Mouse (Mus musculus): Measurements from ENCODE around the gene Tprgl. TPM values are rescaled to one million over a fixed set of nuclear protein-coding genes. Genes with fewer than 3 reads are reported as not detected.

Gene Tprgl
- polyA plus RNA-seq, 1 experiment from 2014 or later, result 151 TPM

DNA sequence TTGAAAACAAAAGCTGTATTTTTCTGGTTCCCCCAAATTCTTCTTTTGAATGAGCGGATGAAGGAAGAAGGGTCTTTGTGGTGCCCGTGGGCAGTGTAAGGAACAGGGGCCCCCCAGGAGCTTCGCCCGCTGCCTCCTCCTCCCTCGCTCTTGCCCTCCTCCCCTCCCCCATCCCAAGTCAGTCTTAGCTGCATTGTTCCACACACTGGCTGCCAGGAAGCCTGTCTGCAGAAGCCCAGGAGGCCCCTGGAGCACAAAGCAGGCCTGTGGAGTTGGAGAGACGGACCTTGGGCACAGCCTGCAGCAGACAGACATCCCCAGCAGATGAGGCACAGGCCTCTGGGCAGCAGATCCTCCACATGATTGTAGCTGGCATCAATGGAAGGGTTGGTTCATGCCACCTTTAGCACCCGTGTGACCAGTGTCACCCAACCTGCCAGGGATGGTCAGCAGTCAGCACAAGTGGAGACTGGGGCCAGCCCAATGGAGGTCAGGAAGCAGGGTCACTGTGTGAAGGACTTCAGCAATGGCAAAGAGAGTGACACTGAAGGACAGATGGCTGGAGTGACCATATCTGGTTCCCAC is 38.0 kb upstream of the Tprgl start:
- Histone ChIP-seq H3K4me2 (no peak overlapping the region), H3K4me3 (ENCODE audit: low read depth, low read length) (no peak overlapping the region), H3K27me3 (ENCODE audit: insufficient read depth, low read length) (no peaks in the 10 kb centered on the region), H3K9me3 (ENCODE audit: low read depth, low read length) (no peaks in the 10 kb centered on the region; the same call in 1 of the 2 replicates), H3K9ac (no peak overlapping the region), H3K4me1 (ENCODE audit: insufficient read depth) (no peaks in the 10 kb centered on the region), H3K36me3 (ENCODE audit: insufficient read depth) (no peaks in the 10 kb centered on the region), H3K27ac (ENCODE audit: low read depth) (no peak overlapping the region)
- TF ChIP-seq CTCF (IDR thresholded peaks at IDR 0.05; ENCODE audit: low read depth), result no peak
- DNase-seq (no peak), ATAC-seq (ENCODE audit: insufficient read depth) (no peak)
- WGBS, result 64% methylated on average over 7 of the region's 7 CpGs

DNA sequence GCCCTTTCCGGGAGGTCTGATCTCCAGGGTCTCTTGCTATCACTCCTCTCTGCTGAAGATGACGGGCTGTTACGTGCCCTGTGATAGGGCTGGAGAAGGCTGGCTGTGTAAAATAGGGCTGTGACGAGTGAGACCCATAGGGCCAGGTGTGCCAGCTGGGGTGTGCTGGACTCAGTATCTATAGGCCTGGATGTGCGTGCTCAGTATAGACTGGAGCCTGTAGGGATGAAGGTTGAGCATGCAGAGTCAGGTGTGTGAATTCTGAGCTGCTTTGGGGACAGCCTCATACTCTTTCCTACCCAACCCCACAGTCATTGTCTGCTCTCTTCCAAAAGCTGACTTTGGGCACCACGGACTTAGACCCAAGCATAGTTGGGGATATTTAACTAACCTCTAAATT is 37.5 kb upstream of the Tprgl start:
- Histone ChIP-seq H3K36me3 (ENCODE audit: insufficient read depth) (no peaks in the 10 kb centered on the region), H3K27ac (ENCODE audit: low read depth) (no peak overlapping the region), H3K4me1 (ENCODE audit: insufficient read depth) (no peaks in the 10 kb centered on the region), H3K27me3 (ENCODE audit: insufficient read depth, low read length) (no peaks in the 10 kb centered on the region), H3K9me3 (ENCODE audit: low read depth, low read length) (no peaks in the 10 kb centered on the region; the same call in 1 of the 2 replicates), H3K4me3 (ENCODE audit: low read depth, low read length) (no peak overlapping the region), H3K4me2 (no peak overlapping the region), H3K9ac (no peak overlapping the region)
- TF ChIP-seq CTCF (IDR thresholded peaks at IDR 0.05; ENCODE audit: low read depth), result no peak
- no peak for DNase-seq
- no peak for ATAC-seq (ENCODE audit: insufficient read depth)
- 60% methylated on average over 6 of the region's 6 CpGs for WGBS

DNA sequence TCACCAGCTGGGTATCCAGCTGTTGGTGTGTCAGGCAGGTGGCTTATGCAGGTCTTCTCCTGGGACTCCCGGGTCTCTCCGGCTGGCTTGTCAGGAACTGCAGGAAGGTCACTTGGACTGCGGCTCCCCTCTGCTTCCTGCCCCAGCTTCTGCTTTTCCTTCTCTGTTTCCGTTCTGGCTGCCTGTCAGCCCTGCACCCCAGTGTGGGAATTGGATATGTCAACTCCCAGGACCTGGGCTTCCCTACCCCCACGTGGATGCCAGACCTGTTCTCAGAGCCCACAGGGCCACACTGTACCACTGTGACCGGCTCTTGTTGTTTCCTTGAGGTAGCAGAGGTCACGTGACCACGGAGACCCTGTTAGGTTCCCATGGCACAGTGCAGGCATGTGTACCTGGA is 28.5 kb upstream of the Tprgl start:
- no peak; the same call in 1 of the 2 replicates for ATAC-seq (ENCODE audit: insufficient read depth)
- H3K9me3 ChIP-seq (ENCODE audit: low read depth, low read length), result no peaks in the 10 kb centered on the region
- no peak overlapping the region for H3K4me2 ChIP-seq
- no peak overlapping the region for H3K4me3 ChIP-seq (ENCODE audit: low read depth, low read length)
- DNase-seq, result peak; percentile 34
- WGBS, result 69% methylated on average over 8 of the region's 8 CpGs
- H3K9ac ChIP-seq, result no peak overlapping the region
- no peaks in the 10 kb centered on the region for H3K27me3 ChIP-seq (ENCODE audit: insufficient read depth, low read length)
- no peak for TF ChIP-seq CTCF (IDR thresholded peaks at IDR 0.05; ENCODE audit: low read depth)
- H3K36me3 ChIP-seq (ENCODE audit: insufficient read depth), result no peaks in the 10 kb centered on the region
- H3K27ac ChIP-seq (ENCODE audit: low read depth), result no peak overlapping the region
- H3K4me1 ChIP-seq (ENCODE audit: insufficient read depth), result no peaks in the 10 kb centered on the region

DNA sequence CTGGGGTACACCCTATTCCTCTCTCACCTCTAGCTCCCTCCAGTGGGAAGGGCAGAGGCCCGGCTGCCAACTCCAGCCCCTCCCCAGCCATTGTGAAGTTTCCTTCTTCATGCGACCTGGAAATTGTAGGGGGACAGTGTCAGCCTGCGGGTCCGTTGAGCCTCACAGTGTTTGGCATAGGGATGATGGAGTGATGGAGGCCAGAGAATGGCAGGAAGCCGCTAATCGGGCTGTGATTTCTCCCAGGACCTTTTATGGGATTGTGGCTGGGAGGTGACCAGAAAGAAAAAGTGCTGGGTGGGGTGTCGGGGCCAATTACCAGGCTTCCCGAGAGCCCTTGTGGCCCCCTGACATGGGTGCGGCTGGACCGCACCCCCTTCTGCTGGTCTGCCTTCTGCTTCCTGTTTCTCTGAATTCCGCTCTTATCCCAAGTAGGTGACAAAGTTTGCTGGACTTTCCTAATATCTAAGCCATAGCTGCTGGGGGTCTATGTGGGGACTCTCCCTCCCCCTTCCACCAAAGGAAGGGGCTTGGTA is 25.6 kb upstream of the Tprgl start:
- H3K4me1 ChIP-seq (ENCODE audit: insufficient read depth), result no peaks in the 10 kb centered on the region
- H3K27ac ChIP-seq (ENCODE audit: low read depth), result no peak overlapping the region
- H3K36me3 ChIP-seq (ENCODE audit: insufficient read depth), result no peaks in the 10 kb centered on the region
- no peak overlapping the region for H3K4me2 ChIP-seq
- no peaks in the 10 kb centered on the region for H3K9me3 ChIP-seq (ENCODE audit: low read depth, low read length)
- peak; percentile 28 for DNase-seq
- 57% methylated on average over 11 of the region's 11 CpGs for WGBS
- H3K27me3 ChIP-seq (ENCODE audit: insufficient read depth, low read length), result no peaks in the 10 kb centered on the region
- ATAC-seq (ENCODE audit: insufficient read depth), result no peak
- H3K9ac ChIP-seq, result no peak overlapping the region
- TF ChIP-seq CTCF (IDR thresholded peaks at IDR 0.05; ENCODE audit: low read depth), result 0 out of 2 replicates have a peak, but pooled peaks have one; percentile 8
- H3K4me3 ChIP-seq (ENCODE audit: low read depth, low read length), result no peak overlapping the region

DNA sequence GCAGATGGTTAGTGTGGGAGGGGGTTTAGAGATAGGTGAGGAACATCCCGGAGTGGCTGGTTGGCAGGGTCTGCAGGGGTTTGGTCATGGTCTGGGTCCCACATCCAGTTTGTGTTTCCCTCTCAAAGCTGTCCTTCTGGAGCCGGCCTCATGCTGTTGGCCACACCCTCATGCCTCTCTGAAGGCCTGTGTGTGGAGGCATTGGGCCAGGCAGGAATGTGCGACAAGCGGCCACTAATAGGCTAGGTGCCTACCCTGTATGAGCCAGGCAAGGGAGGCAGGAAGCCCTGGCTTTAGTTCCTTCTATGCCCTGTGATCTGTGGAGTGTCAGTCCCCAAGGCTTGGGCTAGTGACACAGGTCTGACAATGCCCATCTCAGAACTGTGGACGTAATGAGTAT is 24.5 kb upstream of the Tprgl start:
- DNase-seq (no peak), ATAC-seq (ENCODE audit: insufficient read depth) (no peak)
- no peak for TF ChIP-seq CTCF (IDR thresholded peaks at IDR 0.05; ENCODE audit: low read depth)
- H3K4me3 ChIP-seq (ENCODE audit: low read depth, low read length), result no peak overlapping the region
- H3K9ac ChIP-seq, result no peak overlapping the region
- no peaks in the 10 kb centered on the region for H3K9me3 ChIP-seq (ENCODE audit: low read depth, low read length)
- no peaks in the 10 kb centered on the region for H3K36me3 ChIP-seq (ENCODE audit: insufficient read depth)
- no peaks in the 10 kb centered on the region for H3K4me1 ChIP-seq (ENCODE audit: insufficient read depth)
- H3K27me3 ChIP-seq (ENCODE audit: insufficient read depth, low read length), result no peaks in the 10 kb centered on the region
- no peak overlapping the region for H3K4me2 ChIP-seq
- no peak overlapping the region for H3K27ac ChIP-seq (ENCODE audit: low read depth)
- 61% methylated on average over 5 of the region's 5 CpGs for WGBS

DNA sequence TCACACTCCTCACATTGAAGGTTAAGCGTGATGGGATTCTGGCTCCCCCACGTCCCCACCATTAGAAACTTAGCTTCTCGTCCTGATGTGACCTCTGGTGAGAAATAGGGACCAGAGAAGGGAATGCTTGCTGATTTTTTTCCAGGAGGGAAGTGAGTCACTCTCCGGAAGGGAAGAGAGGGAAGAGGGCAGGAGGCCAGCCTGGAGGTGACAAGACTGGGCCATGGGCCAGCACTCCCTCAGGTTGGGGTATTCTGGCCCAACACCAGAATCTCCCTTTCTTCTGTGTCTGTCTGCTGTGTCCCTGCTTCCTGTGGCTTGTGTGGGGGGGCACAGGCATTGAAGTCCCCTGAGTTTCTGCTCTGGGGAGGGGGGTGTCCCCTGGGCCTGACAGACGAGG is 23.1 kb upstream of the Tprgl start:
- Histone ChIP-seq H3K4me3 (ENCODE audit: low read depth, low read length) (no peak overlapping the region), H3K27ac (ENCODE audit: low read depth) (no peak overlapping the region), H3K9ac (no peak overlapping the region), H3K9me3 (ENCODE audit: low read depth, low read length) (no peaks in the 10 kb centered on the region), H3K27me3 (ENCODE audit: insufficient read depth, low read length) (no peaks in the 10 kb centered on the region), H3K4me2 (no peak overlapping the region), H3K4me1 (ENCODE audit: insufficient read depth) (no peaks in the 10 kb centered on the region), H3K36me3 (ENCODE audit: insufficient read depth) (no peaks in the 10 kb centered on the region)
- no peak for TF ChIP-seq CTCF (IDR thresholded peaks at IDR 0.05; ENCODE audit: low read depth)
- 50% methylated on average over 5 of the region's 5 CpGs for WGBS
- DNase-seq, result peak; percentile 32
- ATAC-seq (ENCODE audit: insufficient read depth), result no peak

DNA sequence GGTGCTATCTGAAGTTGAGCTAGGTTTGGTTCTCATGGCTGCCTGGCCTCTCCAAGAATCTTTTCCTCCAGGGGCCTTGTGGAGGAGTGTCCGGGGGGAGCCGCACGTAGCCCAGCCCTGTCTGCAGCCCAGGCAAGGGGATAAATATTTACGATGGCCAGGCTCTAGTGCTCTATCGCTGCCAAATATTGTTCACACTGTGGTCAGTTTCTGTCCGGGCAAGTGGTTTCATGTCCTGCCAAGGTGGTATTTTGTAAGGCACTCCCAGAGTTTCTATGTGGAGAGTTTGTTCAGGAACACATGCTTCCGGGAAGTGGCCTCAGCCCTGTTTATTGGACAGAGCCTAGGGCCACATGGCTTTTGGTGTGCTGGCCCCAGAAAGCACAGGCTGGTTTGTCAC is 20.5 kb upstream of the Tprgl start:
- DNase-seq (no peak), ATAC-seq (ENCODE audit: insufficient read depth) (no peak)
- no peak overlapping the region for H3K27ac ChIP-seq (ENCODE audit: low read depth)
- no peaks in the 10 kb centered on the region for H3K36me3 ChIP-seq (ENCODE audit: insufficient read depth)
- H3K9me3 ChIP-seq (ENCODE audit: low read depth, low read length), result no peaks in the 10 kb centered on the region
- no peak overlapping the region for H3K9ac ChIP-seq
- H3K4me2 ChIP-seq, result no peak overlapping the region
- H3K4me1 ChIP-seq (ENCODE audit: insufficient read depth), result no peaks in the 10 kb centered on the region
- WGBS, result 55% methylated on average over 7 of the region's 7 CpGs
- no peaks in the 10 kb centered on the region for H3K27me3 ChIP-seq (ENCODE audit: insufficient read depth, low read length)
- no peak overlapping the region for H3K4me3 ChIP-seq (ENCODE audit: low read depth, low read length)
- no peak for TF ChIP-seq CTCF (IDR thresholded peaks at IDR 0.05; ENCODE audit: low read depth)
